Mouse (Mus musculus) stomach, embryonic 14.5 days (tissue): Measurements from ENCODE around the gene Tnfaip3. TPM values are rescaled to one million over a fixed set of nuclear protein-coding genes. Genes with fewer than 3 reads are reported as not detected.

Source experiments
- ATAC-seq: fragments of 200-750 bp; cut with Nextera tagmentation; 2 replicates; pipeline ENCODE4 v1.8.0; 2017; ENCODE audit warnings: low read depth, moderate TSS enrichment; ENCODE audit not compliant: insufficient number of reproducible peaks, insufficient read depth, low FRiP score
- H3K27ac ChIP-seq: fragments of 300-500 bp; sonication (generic); 2 replicates; pipeline ENCODE4 v1.5.1; 2014; ENCODE audit warnings: mild to moderate bottlenecking, low read length, moderate library complexity, mixed read lengths
- H3K27me3 ChIP-seq: fragments of 300-500 bp; sonication (generic); 2 replicates; pipeline ENCODE4 v1.6.1; 2014; ENCODE audit warnings: low read length, control low read depth, mixed read lengths; ENCODE audit not compliant: control insufficient read depth, insufficient read depth
- H3K36me3 ChIP-seq: fragments of 300-500 bp; sonication (generic); 2 replicates; pipeline ENCODE4 v1.6.1; 2014; ENCODE audit warnings: mild to moderate bottlenecking, control low read depth, low read length, moderate library complexity, mixed read lengths; ENCODE audit not compliant: control insufficient read depth, insufficient read depth
- H3K4me1 ChIP-seq: fragments of 300-500 bp; sonication (generic); 2 replicates; pipeline ENCODE4 v1.6.1; 2014; ENCODE audit warnings: low read length, control low read depth, mixed read lengths; ENCODE audit not compliant: control insufficient read depth, insufficient read depth
- H3K4me2 ChIP-seq: fragments of 300-500 bp; sonication (generic); replicated peaks from 2 replicates; pipeline ENCODE4 v1.6.1; 2014; ENCODE audit warnings: low read depth, low read length, control low read depth
- H3K4me3 ChIP-seq: fragments of 300-500 bp; sonication (generic); 2 replicates; pipeline ENCODE4 v1.5.1; 2014; ENCODE audit warnings: low read depth, low read length, control low read depth
- H3K9ac ChIP-seq: fragments of 300-500 bp; sonication (generic); replicated peaks from 2 replicates; pipeline ENCODE4 v1.6.1; 2014; ENCODE audit warnings: low read depth, mild to moderate bottlenecking, control low read depth, low read length, moderate library complexity, mixed read lengths
- H3K9me3 ChIP-seq: fragments of 300-500 bp; sonication (generic); 2 replicates; pipeline ENCODE4 v1.6.1; 2016; ENCODE audit warnings: low read depth, low read length, control low read depth; ENCODE audit not compliant: control insufficient read depth
- WGBS: fragments of 180-500 bp; shearing (Covaris S2); extraction: QIAGEN DNeasy Blood & Tissue Kit; methylation state at CpG from one replicate; pipeline ENCODE4 v1.1.7; 2014; 5-methylcytosine and 5-hydroxymethylcytosine counted together
- polyA plus RNA-seq: library from polyadenylated mRNA; unstranded; fragments of >200 nt; fragmentation: Nextera tagmentation; extraction: Ambion mirVana; gene quantifications from 2 replicates; pipeline ENCODE4 v1.2.1, GENCODE M21; 2014

The Tnfaip3 gene
- polyA plus RNA-seq, 1 experiment from 2014 or later = 2.8 TPM

DNA sequence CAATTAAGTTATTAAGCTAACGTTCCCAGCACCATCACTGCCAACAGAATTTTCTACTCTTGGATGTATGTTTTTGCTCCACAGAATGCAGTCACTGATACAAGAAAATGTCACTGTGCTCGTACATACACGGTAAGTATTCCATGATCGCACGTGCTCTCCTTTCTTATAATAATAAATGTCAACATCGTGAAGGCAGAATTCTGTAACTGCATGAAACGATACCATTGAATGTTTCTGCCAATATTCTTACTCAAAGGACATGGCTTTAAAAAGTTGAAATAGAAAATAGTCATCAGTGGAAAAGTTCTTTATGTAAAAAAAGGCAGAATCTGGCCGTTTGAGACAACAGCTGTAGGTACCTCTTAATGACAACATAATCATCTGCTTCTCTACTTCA is 5.0 kb downstream of the Tnfaip3 start:
- Histone ChIP-seq H3K27me3 (no peaks in the 10 kb centered on the region), H3K9me3 (no peaks in the 10 kb centered on the region), H3K36me3 (no peaks in the 10 kb centered on the region), H3K4me3 (no peak overlapping the region), H3K9ac (no peak overlapping the region), H3K27ac (no peak overlapping the region), H3K4me2 (no peak overlapping the region), H3K4me1 (no peaks in the 10 kb centered on the region)
- no peak for ATAC-seq
- 91% methylated on average over 8 of the region's 8 CpGs for WGBS

DNA sequence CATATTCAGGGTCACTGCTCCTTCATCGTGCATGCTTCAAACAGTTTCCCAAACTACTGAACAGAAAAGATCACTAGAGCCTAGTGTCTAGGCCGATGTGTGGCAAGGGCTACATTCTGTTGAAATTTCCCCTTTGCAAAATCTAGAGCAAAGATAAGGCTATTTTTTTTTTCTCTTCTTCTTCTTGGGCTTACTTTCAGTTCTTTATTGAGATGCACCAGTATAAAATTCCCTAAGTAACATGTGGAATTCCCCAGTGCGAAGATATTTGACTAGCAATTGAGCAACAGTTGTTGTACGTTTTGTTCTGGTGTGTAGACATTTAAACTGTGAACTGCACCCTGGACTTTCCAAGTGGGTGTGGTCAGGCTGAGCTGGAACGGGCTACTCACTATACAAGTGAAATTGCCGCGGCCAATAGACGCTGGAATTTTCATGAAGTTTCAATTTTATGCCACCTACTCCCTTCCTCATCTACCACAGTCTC is 6.2 kb downstream of the Tnfaip3 start:
- 56% methylated on average over 8 of the region's 8 CpGs for WGBS
- no peak overlapping the region for H3K4me3 ChIP-seq
- no peak overlapping the region for H3K9ac ChIP-seq
- H3K4me1 ChIP-seq = no peaks in the 10 kb centered on the region
- no peak overlapping the region for H3K27ac ChIP-seq
- H3K36me3 ChIP-seq = peaks cover 2% of the 10 kb centered on the region; the same call in 1 of the 2 replicates
- no peaks in the 10 kb centered on the region for H3K9me3 ChIP-seq
- no peak for ATAC-seq
- H3K4me2 ChIP-seq = no peak overlapping the region
- H3K27me3 ChIP-seq = no peaks in the 10 kb centered on the region

DNA sequence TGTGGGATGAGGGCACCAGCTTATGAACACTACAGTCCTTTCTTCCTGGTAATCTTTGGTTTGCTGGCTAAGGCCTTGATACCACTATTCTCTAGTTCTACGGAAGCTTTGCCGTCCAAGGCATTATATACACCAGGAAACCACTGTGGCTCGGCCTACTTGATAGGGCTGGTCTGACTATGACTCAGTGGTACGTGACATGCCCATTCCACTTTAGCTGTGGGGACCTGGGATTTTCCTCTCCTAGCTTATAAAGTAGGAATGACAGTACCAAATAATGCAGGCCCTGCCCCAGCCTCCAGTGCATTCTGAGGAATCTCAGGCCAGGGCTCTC is 6.9 kb downstream of the Tnfaip3 start:
- Histone ChIP-seq H3K27ac (no peak overlapping the region), H3K9me3 (no peaks in the 10 kb centered on the region), H3K4me2 (no peak overlapping the region), H3K4me1 (no peaks in the 10 kb centered on the region), H3K9ac (no peak overlapping the region), H3K36me3 (peaks cover 8% of the 10 kb centered on the region; the same call in 1 of the 2 replicates), H3K27me3 (no peaks in the 10 kb centered on the region), H3K4me3 (no peak overlapping the region)
- 90% methylated on average over 4 of the region's 4 CpGs for WGBS
- ATAC-seq = no peak

DNA sequence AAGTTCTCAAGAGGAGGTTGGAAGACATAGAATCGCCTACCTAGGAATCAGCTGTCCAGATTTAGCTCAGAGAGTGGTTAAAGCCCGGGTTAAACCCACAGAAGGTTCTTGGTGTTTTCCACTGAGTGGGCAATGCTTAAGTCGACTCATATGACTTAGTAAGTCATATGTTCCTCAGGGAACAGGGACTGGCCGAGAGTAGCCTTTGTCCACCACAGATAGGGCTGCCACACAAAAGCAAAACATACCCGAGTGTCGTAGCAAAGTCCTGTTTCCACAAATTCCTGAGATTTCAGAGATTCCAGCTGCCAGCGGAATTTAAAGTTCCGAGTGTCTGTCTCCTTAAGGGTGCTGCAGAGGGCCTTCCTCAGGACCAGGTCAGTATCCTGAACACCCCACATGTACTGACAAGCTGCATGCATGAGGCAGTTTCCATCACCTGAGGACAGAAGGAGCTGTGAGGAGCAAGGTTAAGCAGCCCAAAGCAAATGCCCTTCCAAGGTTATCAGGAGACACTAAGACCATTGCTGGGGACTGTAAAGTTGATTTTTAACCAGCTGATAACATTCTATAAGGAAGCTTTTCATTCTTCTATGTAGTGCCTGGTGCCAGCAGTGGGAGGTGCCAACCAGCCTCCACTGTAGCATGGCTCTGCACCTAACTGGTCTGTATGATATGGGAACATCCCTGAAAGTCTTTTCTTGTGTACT is 7.4 kb downstream of the Tnfaip3 start:
- peaks cover 10% of the 10 kb centered on the region; the same call in 1 of the 2 replicates for H3K36me3 ChIP-seq
- no peak overlapping the region for H3K9ac ChIP-seq
- H3K4me2 ChIP-seq = no peak overlapping the region
- H3K4me3 ChIP-seq = no peak overlapping the region
- no peaks in the 10 kb centered on the region for H3K9me3 ChIP-seq
- no peaks in the 10 kb centered on the region for H3K27me3 ChIP-seq
- ATAC-seq = peak; percentile 56; the same call in 1 of the 2 replicates
- H3K27ac ChIP-seq = no peak overlapping the region
- H3K4me1 ChIP-seq = no peaks in the 10 kb centered on the region
- WGBS = 58% methylated on average over 8 of the region's 8 CpGs

DNA sequence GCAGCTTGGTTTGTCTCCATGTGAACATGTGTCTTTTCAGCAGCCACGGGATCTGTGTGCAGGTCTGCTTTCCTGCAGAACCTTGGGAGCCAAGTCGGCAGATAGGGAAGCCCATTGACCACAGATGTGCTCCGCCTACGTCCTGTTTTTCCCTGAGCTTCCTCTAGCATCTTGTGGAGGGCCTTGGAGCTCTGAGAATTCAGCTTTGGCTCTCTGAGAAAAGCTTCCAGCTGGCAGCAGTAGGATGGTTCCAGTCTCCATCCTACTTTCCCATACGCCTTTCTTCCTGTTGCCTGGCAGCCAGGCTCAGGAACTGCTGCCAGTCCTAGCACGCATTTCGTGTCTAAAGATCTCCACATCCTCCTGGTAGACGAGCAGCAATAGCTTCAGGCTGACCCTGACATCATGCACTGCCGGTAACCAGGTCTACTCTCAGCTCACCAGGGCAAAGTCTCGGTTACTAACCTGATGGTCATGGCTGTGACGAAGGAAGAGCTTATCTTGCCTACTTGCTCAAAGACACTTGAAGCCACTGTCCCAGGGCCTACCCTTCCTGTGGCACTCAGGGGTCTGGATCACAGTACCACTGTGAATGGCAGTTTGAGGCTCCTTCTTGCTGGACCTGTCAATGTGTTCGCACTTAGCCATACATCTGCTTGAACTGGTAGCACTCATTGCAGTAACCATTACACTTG is 13.2 kb downstream of the Tnfaip3 start:
- Histone ChIP-seq H3K4me3 (no peak overlapping the region), H3K27me3 (no peaks in the 10 kb centered on the region), H3K27ac (no peak overlapping the region), H3K4me2 (no peak overlapping the region), H3K9ac (no peak overlapping the region), H3K36me3 (peaks cover 15% of the 10 kb centered on the region), H3K4me1 (no peaks in the 10 kb centered on the region), H3K9me3 (no peaks in the 10 kb centered on the region)
- ATAC-seq = no peak
- WGBS = 87% methylated on average over 12 of the region's 12 CpGs

DNA sequence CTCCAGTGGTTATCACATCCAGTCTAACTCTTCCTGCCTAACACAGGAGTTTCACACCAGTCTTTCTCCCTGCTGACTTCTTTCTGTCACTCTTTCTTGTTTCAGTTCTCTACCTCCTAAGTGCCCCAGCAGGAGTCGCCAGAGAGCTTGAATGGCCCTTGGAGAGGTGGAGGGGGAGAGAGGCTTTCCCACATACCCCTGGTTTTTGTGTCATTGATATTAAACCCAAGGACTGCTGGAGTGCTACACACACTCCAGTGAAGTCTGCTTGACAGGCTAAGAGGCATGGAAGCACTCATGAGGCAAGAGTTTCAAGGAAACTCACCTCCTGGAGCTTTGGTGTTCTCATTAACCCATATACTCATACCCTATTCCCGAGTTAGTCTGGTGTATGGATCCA is 16.0 kb downstream of the Tnfaip3 start:
- Histone ChIP-seq H3K9ac (no peak overlapping the region), H3K9me3 (no peaks in the 10 kb centered on the region), H3K36me3 (peaks cover 15% of the 10 kb centered on the region), H3K27ac (no peak overlapping the region), H3K4me2 (no peak overlapping the region), H3K27me3 (no peaks in the 10 kb centered on the region), H3K4me1 (no peaks in the 10 kb centered on the region), H3K4me3 (no peak overlapping the region)
- no peak for ATAC-seq
- WGBS = 80% methylated on average over 2 of the region's 2 CpGs

DNA sequence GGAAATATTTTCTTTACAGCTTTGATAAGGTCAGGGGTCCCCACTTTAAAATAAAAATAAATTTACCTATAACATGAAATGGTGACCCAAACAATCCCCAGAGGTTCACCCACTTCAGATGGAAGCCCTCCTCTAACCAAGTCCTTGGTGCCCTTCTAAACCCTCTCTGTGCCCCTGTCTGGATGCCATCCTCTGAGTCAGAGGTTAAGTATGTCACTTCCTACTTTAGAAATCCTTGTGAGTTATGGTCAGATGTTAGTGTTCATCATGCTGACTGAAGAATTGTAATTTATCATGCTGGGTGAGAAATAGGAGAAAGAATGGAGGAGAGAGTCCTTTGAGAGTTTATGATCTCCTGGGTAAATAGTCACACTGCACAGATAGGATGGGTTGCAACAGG is 19.1 kb downstream of the Tnfaip3 start:
- no peaks in the 10 kb centered on the region for H3K9me3 ChIP-seq
- no peak overlapping the region for H3K9ac ChIP-seq

DNA sequence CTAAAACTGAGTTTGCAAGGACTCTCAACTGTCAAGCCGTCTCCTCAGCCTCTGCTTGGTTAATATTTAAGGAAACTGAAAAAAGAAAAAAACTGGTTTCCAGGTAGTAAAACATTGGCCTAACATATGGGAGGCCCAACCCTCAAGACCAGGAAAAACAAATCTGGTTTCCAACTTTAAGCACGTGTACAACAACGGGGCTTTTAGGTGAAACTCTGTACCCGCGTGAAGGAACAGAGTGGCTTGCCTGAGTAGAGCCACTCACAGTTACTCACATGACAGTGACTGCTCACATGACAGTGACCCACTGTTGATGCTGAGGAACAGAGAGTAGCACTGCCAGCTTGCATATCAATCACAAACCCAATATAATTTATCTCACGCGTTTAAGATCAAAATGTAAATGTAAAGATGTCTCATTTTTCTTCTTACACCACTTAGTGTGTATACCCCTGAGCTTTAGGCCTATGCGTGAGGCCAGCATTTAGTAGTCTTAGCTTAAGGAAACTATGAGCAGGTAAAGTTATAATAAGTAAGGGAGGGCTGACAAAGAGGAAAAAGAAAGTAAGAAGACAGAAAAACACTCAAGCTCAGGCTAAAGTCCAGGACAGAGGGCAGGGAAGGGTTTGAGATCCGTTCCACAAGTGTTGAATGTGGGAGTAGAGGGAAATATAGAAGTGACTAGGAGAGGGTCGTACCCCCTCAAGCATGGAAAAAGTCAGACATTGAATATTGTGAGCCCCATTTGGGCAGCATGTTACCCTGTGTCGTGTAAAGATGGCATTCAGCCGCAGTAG is 19.8 kb downstream of the Tnfaip3 start:
- H3K4me1 ChIP-seq = no peaks in the 10 kb centered on the region
- no peak overlapping the region for H3K4me2 ChIP-seq
- no peaks in the 10 kb centered on the region for H3K36me3 ChIP-seq
- ATAC-seq = no peak
- no peaks in the 10 kb centered on the region for H3K9me3 ChIP-seq
- WGBS = 80% methylated on average over 12 of the region's 12 CpGs
- H3K27me3 ChIP-seq = no peaks in the 10 kb centered on the region
- no peak overlapping the region for H3K9ac ChIP-seq
- H3K27ac ChIP-seq = no peak overlapping the region
- H3K4me3 ChIP-seq = no peak overlapping the region

More for the DNA sequence above, 19.1 kb downstream of the Tnfaip3 start:
- Histone ChIP-seq H3K27me3 (no peaks in the 10 kb centered on the region), H3K36me3 (no peaks in the 10 kb centered on the region), H3K4me2 (no peak overlapping the region), H3K27ac (no peak overlapping the region), H3K4me3 (no peak overlapping the region), H3K4me1 (no peaks in the 10 kb centered on the region)
- ATAC-seq = no peak
